Mouse (Mus musculus) CD8-positive naive resting alpha-beta T cell, adult 57 days (primary cell): Measurements from ENCODE around the gene Eif3a. TPM values are rescaled to one million over a fixed set of nuclear protein-coding genes. Genes with fewer than 3 reads are reported as not detected.

Experiments used
- total RNA-seq: library from RNA; stranded (reverse); gene quantifications from one replicate; pipeline ENCODE4 v1.2.4, GENCODE M21; 2023

Gene Eif3a
- 210 TPM for total RNA-seq

GRCm38 (mm10) chr19:60790551-60791161 lies at the start of gene Eif3a:
TSS of gene Eif3a (minus strand) at chr19:60790658.

GRCm38 (mm10) chr19:60811098-60812035 lies 20.9 kb upstream of the Eif3a start, which contains the start of gene Fam45a:
TSS of gene Fam45a (plus strand) at chr19:60811585.

DNA sequence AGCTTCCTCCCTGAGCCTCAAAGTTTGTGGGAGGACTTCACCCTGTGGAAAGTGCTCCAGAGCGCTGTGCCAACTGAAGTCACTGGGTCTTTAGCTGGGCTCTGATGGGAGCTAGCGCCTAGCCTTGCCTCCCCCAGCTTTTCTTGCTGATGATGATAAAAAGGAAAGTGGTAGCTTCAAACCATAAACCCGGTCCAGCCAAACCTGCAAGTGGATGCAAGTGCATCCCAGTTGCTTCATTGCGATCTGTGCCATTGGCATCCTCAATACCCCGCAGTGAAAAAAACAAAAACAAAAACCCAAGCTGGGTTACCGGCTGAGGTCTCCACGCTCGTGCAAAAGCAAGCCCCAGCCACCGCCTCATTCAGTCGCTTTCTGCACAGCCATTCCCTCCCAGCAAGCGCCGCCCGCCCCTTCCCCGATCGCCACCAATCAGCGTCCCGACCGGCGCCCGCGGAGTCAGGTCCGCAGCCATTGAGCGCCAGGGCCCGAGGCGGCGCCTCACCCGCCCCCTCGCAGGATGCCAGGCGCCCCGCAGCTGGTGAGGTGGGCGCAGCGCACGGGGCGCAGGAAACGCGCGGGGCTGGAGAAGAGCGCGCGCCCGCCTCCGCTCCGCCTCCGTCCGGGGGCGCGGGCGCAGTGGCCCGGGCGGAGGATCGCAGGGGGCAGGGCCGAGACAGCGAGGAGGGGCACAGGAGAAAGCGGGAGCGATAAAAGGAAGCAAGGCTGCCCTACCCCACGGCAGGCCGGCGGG lies 34.8 kb downstream of the Eif3a start, which contains the start of gene Nanos1:
Gene Nanos1 (plus strand): TSS at position 550 of the 754 bp plus-strand sequence.

Other genes with a start within 250 kb of the Eif3a start
- gene Cacul1, start 209.6 kb downstream of the Eif3a start, total RNA-seq = 58.0 TPM
- 3.5 TPM for gene Nanos1, start 34.7 kb downstream of the Eif3a start, total RNA-seq
- 23.6 TPM for gene Fam45a, start 20.9 kb upstream of the Eif3a start, total RNA-seq
- gene Sfxn4, start 70.8 kb upstream of the Eif3a start, total RNA-seq = 5.7 TPM
- gene Prdx3, start 83.9 kb upstream of the Eif3a start, total RNA-seq = 54.0 TPM
- gene Grk5, start 99.1 kb upstream of the Eif3a start, total RNA-seq = 5.9 TPM